Mouse (Mus musculus): ENCODE data around the gene Ap3b1.

The Ap3b1 gene

DNA sequence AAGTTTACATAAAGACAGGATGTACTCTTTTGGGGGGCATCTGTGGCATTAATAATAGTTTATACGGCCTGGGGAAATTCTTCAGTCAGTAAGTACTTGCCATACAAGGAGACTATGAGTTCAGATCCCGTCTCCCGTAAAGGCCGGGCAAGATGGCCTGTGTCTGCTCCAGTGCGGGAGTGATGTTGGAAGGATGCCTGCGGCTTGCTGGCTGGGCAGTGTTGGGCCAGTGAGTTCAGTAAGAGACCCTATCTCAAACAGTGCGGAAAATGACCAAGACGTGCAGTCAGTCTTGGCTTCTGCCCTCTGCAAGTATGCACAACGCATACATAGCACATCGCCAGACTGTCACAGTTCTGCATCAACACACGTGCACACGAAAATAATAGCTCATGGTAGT, 95.4 kb downstream of the Ap3b1 start:
- no peak for DNase-seq (ENCODE audit: low read depth)

DNA sequence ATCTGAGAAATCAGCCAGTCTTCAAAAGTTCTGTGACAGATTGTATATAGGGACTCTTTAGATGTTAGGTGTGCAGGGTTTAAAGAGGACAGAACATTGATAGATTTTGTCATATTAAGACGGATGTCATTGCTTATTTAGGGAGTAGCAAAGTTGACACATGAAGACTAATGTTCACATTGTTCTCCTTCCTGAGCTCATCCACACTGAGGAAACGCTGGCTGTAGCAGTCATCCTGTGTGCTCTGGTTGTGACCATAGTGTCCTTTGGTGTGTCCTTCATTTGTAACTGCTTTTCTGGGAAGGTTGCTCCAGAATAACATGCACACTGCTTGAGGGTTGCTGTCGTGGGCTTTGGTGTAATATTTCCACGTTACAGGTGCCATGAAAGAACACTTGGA, 100.4 kb downstream of the Ap3b1 start:
- no peak for DNase-seq (ENCODE audit: low read depth)

DNA sequence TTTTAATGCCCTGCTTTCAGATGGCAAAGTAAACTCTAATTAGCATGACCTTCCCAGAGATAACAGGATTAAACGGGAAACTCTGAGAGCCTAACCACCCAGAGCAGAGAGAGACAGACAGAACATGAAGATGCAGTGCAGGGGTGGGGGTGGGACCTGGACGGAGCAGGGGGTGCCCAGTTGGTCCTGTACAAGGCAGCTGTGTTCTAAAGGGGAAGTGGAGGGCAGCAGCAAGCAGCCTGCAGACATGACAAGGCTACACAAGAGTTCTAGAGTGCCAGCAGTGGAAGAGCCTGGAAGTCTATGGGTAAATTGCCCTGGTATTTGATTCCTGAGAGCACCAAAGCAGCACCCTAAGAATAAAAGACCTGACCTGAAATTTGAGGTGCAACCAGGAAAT, 105.5 kb downstream of the Ap3b1 start:
- no peak for DNase-seq (ENCODE audit: low read depth)

DNA sequence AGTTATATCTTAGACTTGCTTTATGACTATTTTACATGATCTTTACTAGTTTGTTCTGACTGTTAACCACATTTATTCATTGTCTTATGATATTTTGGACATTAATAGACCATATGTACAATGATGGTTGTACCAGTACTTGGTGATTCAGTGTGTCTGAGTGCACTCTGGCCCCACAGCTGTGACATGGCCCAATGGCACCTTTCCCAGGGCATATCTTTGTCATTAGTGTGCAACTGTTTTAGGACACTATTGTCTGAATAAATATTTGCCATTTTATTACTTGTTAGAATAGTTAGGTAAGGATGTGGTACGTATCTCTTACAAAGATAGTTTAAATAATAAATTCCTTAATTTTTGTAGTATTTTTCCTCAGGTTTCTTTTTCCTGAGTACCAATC, 109.8 kb downstream of the Ap3b1 start:
- DNase-seq (ENCODE audit: low read depth): no peak

DNA sequence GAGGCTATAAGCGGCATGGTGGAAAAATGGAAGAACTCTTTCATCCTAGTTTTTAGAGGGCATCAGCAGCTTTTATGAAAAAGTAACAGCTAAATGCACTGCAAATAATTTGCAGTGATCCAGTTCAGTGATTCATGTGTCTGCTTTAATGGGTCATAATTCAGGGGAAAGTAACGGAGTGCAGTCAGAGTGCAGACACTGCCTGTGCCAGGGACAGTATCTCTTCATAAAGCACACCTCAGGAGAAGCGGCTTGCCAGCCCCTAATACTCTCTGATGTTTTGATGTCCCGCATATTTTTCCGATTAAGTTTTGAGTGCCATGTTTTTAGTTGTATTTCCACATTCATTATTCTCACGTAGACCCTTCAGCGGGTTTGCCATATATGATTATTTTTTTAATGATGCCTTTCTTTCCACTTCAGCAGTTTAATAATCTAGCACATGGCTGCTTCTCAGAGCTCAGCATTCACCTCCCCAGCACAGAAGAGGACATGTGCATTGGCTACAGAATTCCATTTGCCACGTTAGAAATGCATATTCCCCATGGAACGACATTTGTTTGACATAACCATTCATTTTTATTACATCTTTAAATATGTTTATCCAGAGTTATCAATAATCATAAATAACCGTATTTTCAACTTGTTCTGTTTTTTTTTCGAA, 112.4 kb downstream of the Ap3b1 start:
- no peak for DNase-seq (ENCODE audit: low read depth)

DNA sequence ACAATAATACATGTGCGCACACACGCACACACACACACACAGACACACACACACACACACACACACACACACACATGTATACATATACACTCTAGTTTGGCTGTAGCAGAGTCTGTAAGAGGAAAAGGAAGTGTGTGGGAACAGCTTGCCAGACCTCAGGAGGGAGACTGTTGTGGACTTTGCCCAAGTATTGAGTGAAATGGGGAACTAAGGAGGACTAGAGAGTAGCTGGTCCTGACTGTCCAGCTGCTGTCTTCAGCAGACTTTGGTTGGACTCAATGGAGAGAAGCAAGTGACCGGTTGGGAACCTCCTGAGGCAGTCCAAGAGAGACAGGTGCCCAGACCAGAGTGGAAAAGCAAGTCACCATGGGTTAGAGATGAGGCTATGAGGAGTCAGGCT, 117.4 kb downstream of the Ap3b1 start:
- DNase-seq (ENCODE audit: low read depth): peak; percentile 73

DNA sequence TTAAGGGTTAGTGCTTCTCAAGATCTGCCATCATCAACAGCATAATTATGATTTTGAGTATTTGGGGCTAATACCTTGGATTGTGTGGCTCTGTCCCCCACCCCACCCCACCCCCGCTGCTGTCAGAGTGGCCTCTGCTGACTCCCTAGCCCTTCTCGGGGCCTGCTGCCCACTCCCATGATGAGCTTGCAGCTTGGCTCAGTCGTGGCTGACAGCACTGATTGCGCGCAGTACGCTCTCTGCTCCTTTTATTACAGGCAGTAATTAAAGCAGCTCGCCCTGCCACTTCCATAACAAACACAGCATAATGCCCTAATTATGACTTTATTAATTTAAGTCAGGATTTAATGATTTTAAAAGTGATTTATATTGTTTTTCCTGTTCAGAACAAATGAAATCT, 121.5 kb downstream of the Ap3b1 start:
- DNase-seq (ENCODE audit: low read depth): no peak

DNA sequence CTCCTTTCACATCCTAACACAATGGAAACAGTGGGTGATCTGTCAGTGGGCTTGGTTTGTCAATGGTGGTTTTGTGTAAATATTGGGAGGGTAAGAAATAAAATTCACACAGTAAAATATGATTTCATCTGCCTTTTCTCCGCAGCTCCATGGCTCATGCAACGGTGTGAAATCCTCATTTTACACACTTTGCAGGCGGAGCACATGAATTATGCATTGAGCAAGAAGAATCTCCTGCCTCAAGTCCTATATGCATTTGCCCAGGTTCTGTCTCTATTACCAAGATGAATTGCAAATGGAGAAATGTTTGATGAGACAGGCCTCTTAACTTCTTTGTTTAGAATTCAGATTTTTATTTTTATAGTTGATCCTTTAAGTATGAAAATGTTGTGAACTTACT, 131.9 kb downstream of the Ap3b1 start:
- DNase-seq (ENCODE audit: low read depth): no peak

DNA sequence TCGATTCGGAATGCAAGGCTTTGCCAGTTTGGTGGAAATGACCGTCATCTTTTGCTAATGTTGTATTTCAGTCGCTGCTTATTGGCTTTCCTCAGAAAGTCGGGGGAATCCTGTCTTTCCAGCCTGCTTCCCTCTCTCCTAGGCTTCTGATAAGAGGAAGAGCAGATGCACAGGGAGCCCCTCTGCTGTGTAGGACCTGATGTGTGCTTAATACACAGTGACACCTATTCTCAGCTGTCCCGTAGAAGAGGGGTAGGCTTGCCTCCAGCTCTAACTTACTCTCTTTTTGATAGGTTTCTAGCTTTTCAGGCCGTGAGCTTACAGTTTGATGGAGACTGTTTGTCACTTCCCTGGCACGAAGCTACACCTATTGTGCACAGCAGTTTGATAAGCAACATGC, 132.4 kb downstream of the Ap3b1 start:
- no peak for DNase-seq (ENCODE audit: low read depth)

DNA sequence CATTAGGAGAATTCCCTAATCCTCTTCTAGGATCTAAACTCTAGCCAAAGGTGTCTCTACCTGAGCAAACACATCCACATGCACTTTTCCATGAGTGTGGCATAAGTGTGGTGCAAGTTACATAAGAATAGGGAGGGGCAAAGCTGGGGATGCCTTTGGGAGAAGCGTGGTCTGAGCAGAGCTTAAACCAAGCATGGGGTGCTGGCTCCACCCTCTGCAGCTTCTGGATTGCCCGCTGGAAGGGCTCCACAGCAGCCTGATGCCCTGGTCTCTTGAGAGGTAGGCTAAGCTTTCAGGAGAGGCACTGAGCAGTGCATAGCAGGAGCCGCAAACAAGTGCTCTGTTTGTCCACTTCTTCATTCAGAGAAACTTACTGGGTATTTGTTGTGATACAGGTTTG, 138.8 kb downstream of the Ap3b1 start:
- DNase-seq (ENCODE audit: low read depth): no peak

DNA sequence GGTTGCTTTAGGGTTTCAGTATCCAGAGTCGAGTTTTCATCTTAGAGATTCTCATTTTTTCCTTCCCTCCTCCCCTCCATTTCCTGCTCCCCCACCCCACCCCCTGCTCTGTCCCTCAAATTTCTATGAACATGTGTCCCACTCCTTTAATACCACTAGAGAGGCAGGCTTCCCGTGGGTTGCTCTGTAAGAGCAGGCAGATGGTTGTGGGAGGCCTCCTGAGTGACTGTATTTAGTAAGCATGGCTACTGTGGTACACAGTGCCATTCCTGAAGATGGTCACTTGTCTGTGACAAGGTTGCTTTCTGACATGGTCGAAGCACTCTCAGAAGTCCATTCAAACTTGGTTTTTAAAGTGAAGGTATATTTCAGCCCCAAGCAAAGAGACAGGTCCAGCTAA, 147.7 kb downstream of the Ap3b1 start:
- DNase-seq (ENCODE audit: low read depth): no peak

DNA sequence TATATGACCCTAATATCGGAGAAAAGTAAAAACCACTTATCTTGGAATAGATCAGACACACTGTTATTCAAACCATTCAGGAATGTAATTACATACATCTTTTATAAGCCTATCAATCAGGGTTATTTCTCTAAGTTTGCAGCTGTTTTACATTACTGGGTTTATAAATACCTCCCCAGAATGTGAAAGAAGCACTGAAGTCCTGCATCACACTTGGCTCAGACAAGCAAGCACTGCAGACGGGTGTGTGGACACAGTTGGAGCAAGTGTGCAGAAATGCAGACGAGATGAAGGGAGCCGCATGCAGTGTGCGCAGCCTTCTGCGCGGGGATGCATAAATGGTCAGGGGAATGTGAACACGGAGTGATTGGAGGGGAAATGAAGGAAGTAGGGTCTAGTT, 149.6 kb downstream of the Ap3b1 start:
- no peak for DNase-seq (ENCODE audit: low read depth)

DNA sequence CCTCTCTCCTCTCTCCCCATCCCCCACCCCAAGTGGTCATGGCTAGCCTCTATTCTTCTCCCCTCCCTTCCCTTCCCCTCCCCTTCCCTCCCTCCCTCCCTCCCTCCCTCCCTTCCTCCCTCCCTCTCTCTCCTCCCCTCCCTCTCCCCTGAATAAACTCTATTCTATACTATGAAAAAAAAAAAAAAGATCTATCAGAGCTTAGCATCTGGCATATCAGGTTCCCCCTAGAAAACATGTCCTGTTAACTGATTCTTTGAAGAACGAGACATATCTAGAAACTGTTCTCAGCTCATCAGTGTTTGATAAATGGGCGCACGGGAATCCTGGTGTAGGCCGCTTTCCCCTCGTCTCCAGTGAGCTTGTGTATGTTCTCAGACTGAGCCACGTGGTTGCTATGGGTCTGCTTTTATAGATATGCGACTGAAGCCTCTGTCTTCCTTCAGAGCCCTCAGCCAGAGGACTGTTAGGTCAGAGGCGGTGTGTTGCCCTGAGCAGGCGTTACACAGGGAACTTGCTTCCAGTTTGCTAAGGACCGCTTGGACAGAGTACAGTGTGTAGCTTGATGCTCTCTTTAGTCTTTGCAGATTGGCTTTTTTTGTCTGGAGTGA, 154.5 kb downstream of the Ap3b1 start:
- DNase-seq (ENCODE audit: low read depth): no peak

DNA sequence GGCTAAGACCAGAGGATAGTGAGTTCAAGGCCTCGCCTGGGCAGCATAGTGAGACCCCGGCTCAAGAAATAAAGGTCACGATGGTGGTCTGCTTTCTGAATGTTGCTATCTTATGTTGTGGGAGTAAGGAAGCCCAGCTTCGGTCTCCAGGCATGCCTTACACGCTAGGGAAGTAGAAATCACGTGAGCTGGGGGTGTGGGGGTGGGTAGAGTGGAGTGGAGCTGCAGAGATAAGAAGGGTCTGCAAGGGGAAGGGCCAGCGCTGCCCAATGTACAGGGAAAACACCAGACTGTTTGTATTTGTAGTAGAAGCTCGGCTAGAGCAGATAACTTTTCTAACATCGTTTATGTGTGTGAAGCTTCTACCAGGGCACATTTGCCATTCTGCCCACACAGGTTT, 155.1 kb downstream of the Ap3b1 start:
- no peak for DNase-seq (ENCODE audit: low read depth)

DNA sequence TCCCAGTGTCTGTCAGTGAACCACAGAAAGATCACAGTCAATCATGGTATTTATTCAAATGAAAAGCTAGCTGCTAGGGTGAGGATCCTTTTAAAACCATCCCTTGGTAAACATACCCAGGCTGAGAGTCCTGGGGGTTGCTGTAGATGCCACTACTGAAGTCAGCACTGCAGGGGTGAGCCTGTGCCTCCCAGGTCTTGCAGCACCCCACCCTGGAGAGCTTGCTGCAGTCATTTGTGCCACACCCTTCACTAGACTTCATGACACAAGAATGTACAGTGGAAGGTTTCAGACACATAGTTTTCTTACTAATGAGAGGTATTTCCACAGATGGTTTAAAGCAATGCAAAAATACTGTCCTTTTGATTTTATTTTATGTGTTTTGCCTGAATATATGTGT, 156.2 kb downstream of the Ap3b1 start:
- no peak for DNase-seq (ENCODE audit: low read depth)

DNA sequence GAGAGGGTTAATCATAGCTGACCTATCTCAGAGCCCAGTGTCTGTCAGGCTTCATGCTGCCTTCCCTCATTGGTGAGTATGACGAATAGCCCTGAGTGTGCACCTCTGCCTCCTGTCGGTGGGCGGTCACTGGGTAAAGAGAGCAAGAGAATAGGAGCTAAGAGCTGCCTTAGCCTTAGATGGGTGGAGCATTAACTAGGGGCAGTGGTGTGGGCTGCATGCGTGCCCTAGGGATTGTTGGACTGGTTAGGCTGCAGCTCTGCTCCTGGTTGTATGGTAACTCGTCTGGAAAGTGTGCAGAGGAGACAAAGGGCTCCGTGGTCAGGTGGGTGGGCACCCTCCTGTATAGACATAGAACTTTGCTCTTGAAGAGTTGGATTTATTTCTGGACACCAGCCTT, 157.8 kb downstream of the Ap3b1 start:
- DNase-seq (ENCODE audit: low read depth): no peak

DNA sequence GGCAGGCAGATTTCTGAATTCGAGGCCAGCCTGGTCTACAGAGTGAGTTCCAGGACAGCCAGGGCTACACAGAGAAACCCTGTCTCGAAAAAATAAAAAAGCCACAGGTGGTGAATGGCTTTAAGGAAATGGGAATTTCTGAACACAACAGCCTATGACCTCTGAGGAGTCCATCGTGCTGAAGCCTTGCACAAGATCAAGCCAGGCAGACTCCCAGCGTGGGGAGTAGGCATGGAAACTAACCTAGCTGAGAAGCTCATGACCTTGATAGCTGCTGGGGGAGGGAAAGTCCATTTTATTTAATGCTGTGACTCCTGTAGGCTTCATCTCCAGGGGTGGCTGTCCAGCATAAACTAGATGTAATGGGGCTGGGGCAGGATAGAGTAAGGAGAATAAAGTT, 159.4 kb downstream of the Ap3b1 start:
- DNase-seq (ENCODE audit: low read depth): no peak

DNA sequence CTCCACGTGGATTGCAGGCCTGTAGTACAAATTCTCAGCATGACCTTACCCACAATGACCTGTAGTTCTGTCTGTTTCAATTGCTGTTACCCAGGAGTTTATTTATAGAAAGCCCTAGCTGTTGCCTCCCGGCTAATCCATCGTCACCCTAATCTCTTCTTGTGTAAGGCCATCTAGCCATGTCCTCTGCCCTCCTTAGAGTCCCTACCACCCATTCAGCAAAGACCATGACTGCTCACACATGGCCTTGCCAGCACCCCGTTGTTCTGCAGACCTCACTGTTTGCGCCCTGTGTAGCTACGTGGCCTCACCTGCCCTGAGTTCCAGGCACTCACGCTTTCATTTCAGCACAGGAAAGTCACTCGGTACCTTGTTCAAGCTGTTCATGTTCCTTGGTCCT, 160.5 kb downstream of the Ap3b1 start:
- DNase-seq (ENCODE audit: low read depth): no peak

DNA sequence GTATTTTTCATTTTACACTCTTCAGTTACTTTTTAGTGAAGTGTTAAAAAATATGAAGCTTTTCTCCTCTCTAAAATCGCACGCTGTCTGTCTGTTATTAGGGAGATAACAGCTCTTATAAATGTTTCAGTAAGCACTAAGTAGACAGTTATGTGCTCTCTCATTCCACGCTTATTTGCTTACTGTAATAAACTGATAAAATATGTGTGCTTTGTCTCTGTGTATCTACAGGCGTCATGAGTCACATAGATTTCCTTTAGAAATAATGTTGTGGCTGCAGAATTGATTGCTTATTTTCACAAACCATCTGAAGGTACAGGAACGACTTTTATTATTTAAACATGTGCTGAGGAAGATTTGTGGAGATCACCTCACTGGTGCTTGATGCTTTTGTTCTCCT, 164.5 kb downstream of the Ap3b1 start:
- DNase-seq (ENCODE audit: low read depth): no peak

DNA sequence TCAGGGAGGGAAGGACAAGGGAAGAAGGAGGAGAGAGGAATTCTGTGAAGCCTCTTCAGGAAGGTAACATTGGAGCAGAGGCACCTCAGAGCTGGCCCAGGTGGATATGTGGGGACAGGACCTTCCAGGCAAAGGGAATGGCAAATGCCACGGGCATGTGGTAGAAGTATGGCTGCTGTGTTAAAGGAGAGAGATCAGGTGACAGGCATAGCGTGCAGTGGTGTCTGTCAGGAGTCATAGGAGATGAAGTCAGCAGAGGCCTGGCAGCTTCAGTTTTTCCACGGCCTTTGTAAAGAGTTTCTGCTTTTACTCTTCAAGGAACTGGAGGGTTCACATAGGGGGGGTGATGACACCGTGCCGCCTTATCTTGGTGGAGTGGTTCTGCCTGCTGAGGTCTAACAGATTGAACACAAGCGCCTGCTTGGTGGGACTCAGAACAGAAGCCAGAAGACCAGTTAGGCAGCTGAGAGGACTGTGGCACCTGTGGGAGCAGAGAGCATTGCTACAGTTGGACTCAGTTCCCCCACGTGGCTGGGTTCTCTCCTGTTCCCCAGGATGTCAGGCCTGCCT, 166.0 kb downstream of the Ap3b1 start:
- peak; percentile 15 for DNase-seq (ENCODE audit: low read depth)

DNA sequence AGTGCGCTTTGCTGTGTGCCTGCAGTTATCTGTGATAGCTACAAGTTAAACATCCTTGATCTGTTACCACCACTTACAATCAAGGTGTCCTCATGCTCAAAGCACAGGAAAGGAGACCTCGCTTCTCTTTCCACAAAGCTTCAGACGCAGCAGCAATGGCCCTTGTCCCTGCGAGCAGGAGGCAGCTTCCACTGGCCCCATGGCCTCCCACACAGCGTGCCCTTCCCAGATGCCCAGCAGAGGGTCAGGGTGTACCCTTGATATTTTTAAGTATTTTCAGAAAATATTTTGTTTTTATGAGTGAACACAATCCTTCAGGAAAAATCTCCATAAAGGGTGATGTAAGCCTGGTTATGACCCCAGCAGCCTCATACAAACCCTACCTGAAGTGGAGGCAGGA, 170.4 kb downstream of the Ap3b1 start:
- DNase-seq (ENCODE audit: low read depth): no peak

DNA sequence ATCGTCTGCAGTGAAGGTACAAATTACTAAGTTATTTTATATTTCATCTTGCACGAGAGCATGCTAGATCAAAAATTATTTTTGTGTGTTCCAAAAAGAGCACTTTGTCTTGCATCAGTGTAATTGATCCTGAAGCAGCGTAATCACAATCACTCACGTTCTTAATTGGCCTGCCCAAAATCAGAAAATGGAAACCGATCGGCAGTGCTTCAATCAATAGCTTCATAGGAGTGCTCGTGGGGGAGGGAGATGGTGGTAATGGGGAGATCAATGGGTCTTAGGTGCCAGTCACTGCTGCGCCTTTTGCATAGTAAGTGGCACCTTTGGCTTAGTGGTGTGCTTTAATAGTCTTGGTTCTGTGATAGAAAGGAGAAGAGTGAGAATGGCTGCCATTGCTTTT, 174.8 kb downstream of the Ap3b1 start:
- no peak for DNase-seq (ENCODE audit: low read depth)

DNA sequence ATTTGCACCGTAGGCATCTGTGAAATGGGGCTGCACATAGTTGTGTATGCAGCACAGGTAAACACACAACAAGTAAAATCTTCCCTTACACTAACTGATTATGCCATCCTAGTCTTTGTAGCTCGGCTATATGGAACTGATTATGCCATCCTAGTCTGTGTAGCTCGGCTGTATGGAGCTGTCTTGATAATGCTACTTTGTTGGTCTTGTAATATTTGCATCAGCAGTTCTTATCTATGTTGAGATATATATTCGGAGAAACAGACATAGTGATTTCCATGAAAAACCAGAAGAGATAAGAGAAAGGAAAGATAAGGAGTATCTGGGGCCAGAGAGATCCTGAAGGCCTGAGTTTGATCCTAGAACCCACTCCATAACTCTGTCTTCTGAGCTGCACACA, 178.6 kb downstream of the Ap3b1 start:
- no peak for DNase-seq (ENCODE audit: low read depth)

Data from 416B (cell line).